Mouse (Mus musculus): ENCODE measurements around the gene Pacrg.

The Pacrg gene

GRCm38 (mm10) chr17:10624699-10625424, 215.2 kb downstream of the Pacrg start:
- DNase-seq (ENCODE audit: inconsistent ontology term), result no peak

GRCm38 (mm10) chr17:10620621-10621020, 219.5 kb downstream of the Pacrg start:
- peak; percentile 9 for DNase-seq (ENCODE audit: inconsistent ontology term)

GRCm38 (mm10) chr17:10619881-10620280, 220.2 kb downstream of the Pacrg start:
- no peak for DNase-seq (ENCODE audit: inconsistent ontology term)

GRCm38 (mm10) chr17:10617656-10618055, 222.5 kb downstream of the Pacrg start:
- DNase-seq (ENCODE audit: inconsistent ontology term), result no peak

- no peak for DNase-seq (ENCODE audit: inconsistent ontology term)
These were observed 224.5 kb downstream of the Pacrg start for GRCm38 (mm10) chr17:10615611-10616010.

GRCm38 (mm10) chr17:10614696-10615095, 225.4 kb downstream of the Pacrg start:
- no peak for DNase-seq (ENCODE audit: inconsistent ontology term)

GRCm38 (mm10) chr17:10611626-10612025, 228.5 kb downstream of the Pacrg start:
- peak; percentile 84 for DNase-seq (ENCODE audit: inconsistent ontology term)

GRCm38 (mm10) chr17:10608146-10608545, 232.0 kb downstream of the Pacrg start:
- DNase-seq (ENCODE audit: inconsistent ontology term), result no peak

GRCm38 (mm10) chr17:10606090-10606489, 234.0 kb downstream of the Pacrg start:
- no peak for DNase-seq (ENCODE audit: inconsistent ontology term)

GRCm38 (mm10) chr17:10597741-10598140, 242.4 kb downstream of the Pacrg start:
- DNase-seq (ENCODE audit: inconsistent ontology term), result no peak

GRCm38 (mm10) chr17:10589604-10590003, 250.5 kb downstream of the Pacrg start:
- DNase-seq (ENCODE audit: inconsistent ontology term), result peak; percentile 24

GRCm38 (mm10) chr17:10588922-10589400, 251.2 kb downstream of the Pacrg start:
- DNase-seq (ENCODE audit: inconsistent ontology term), result no peak

GRCm38 (mm10) chr17:10583301-10583700, 256.8 kb downstream of the Pacrg start:
- DNase-seq (ENCODE audit: inconsistent ontology term), result peak; percentile 85

GRCm38 (mm10) chr17:10575306-10575705, 264.8 kb downstream of the Pacrg start:
- no peak for DNase-seq (ENCODE audit: inconsistent ontology term)

GRCm38 (mm10) chr17:10572436-10572835, 267.7 kb downstream of the Pacrg start:
- DNase-seq (ENCODE audit: inconsistent ontology term), result no peak

- DNase-seq (ENCODE audit: inconsistent ontology term), result no peak
These were observed 270.8 kb downstream of the Pacrg start for GRCm38 (mm10) chr17:10569270-10569669.

GRCm38 (mm10) chr17:10567411-10567810, 272.7 kb downstream of the Pacrg start:
- no peak for DNase-seq (ENCODE audit: inconsistent ontology term)

- no peak for DNase-seq (ENCODE audit: inconsistent ontology term)
These were observed 275.9 kb downstream of the Pacrg start for GRCm38 (mm10) chr17:10564191-10564590.

GRCm38 (mm10) chr17:10562871-10563270, 277.2 kb downstream of the Pacrg start:
- DNase-seq (ENCODE audit: inconsistent ontology term), result no peak

GRCm38 (mm10) chr17:10560053-10560452, 280.1 kb downstream of the Pacrg start:
- peak; percentile 20 for DNase-seq (ENCODE audit: inconsistent ontology term)

- no peak for DNase-seq (ENCODE audit: inconsistent ontology term)
These were observed 281.4 kb downstream of the Pacrg start for GRCm38 (mm10) chr17:10558671-10559070.

- DNase-seq (ENCODE audit: inconsistent ontology term), result no peak
These were observed 287.6 kb downstream of the Pacrg start for GRCm38 (mm10) chr17:10552295-10553056.

Data from Muller cell, postnatal 12 days (primary cell).